Mouse (Mus musculus) CH12.LX (cell line): ENCODE measurements at regions not wholly inside any gene's neighbourhood (a gene's known extent, or its start where the extent isn't known, plus 50 kb on each side); places are given as distances from the start of the nearest gene placed in this dataset.

ENCODE experiments used
- DNase-seq: peaks from one replicate; pipeline ENCODE4 v3.0.0-alpha.2; 2013; ENCODE audit errors: extremely low read depth
- H3K27ac ChIP-seq: 2 replicates; pipeline ENCODE4 v1.5.1; 2012; ENCODE audit warnings: low read depth, mild to moderate bottlenecking, control low read depth, moderate library complexity; ENCODE audit not compliant: insufficient read depth
- H3K27me3 ChIP-seq: replicated peaks from 2 replicates; pipeline ENCODE3; 2012; ENCODE audit warnings: inconsistent platforms
- H3K36me3 ChIP-seq, 2 experiments: replicated peaks in 1 of 2; 2 replicates each; pipeline versions ENCODE3 to v1.6.1; 2012; ENCODE audit warnings: inconsistent platforms in 1 of 2, low read length in 1 of 2, mild to moderate bottlenecking in 1 of 2, mixed read lengths in 1 of 2, moderate library complexity in 1 of 2; ENCODE audit not compliant: control insufficient read depth in 1 of 2, insufficient read depth in 1 of 2
- H3K4me1 ChIP-seq, 2 experiments: 2 replicates each; pipeline ENCODE4 v1.6.1; 2012; ENCODE audit warnings: inconsistent platforms in 1 of 2, moderate library complexity in 1 of 2; ENCODE audit not compliant: insufficient read depth in 2 of 2, control insufficient read depth in 1 of 2
- H3K4me2 ChIP-seq: 2 replicates; pipeline ENCODE4 v1.6.1; 2012; ENCODE audit warnings: low read depth, mild to moderate bottlenecking, control low read depth; ENCODE audit not compliant: poor library complexity, insufficient read depth, severe bottlenecking
- H3K4me3 ChIP-seq, 3 experiments: fragments of 150-350 bp in 1 of 3; sonication (generic) in 1 of 3; replicated peaks in 1 of 3; 2 replicates each; pipeline versions ENCODE3 to v1.5.1; 2011 to 2012; ENCODE audit warnings: low read depth in 2 of 3, low read length in 2 of 3, mild to moderate bottlenecking in 2 of 3, moderate library complexity in 2 of 3, control low read depth in 1 of 3, improper control_type of control experiment in 1 of 3, inconsistent platforms in 1 of 3, mixed read lengths in 1 of 3; ENCODE audit not compliant: poor library complexity in 1 of 3
- H3K79me2 ChIP-seq: replicated peaks from 2 replicates; pipeline ENCODE4 v1.6.1; 2012; ENCODE audit warnings: mild to moderate bottlenecking, moderate library complexity; ENCODE audit not compliant: control insufficient read depth, poor library complexity, insufficient read depth, severe bottlenecking; ENCODE audit errors: extremely low read depth
- H3K9ac ChIP-seq: 2 replicates; pipeline ENCODE4 v1.6.1; 2012; ENCODE audit warnings: low read depth, mild to moderate bottlenecking, control low read depth, moderate library complexity; ENCODE audit not compliant: insufficient read depth
- H3K9me3 ChIP-seq: replicated peaks from 2 replicates; pipeline ENCODE3; 2012; ENCODE audit warnings: low read length, inconsistent platforms, mixed read lengths
- CHD2 ChIP-seq: IDR thresholded peaks from 2 replicates; pipeline ENCODE4 v1.6.1; 2011; ENCODE audit warnings: low read length, improper control_type of control experiment
- EP300 ChIP-seq: IDR thresholded peaks from 2 replicates; pipeline ENCODE4 v1.6.1; 2011; ENCODE audit warnings: low read length, improper control_type of control experiment
- ETS1 ChIP-seq: conservative IDR thresholded peaks from 2 replicates; pipeline ENCODE4 v1.6.1; 2012; ENCODE audit warnings: low read depth, mild to moderate bottlenecking, inconsistent platforms, low read length, improper control_type of control experiment, moderate library complexity
- GABPA ChIP-seq: IDR thresholded peaks from 2 replicates; pipeline ENCODE4 v1.6.1; 2012; ENCODE audit warnings: low read depth, low read length, improper control_type of control experiment, inconsistent platforms; ENCODE audit not compliant: insufficient replicate concordance
- IRF4 ChIP-seq: IDR thresholded peaks from 2 replicates; pipeline ENCODE4 v1.6.1; 2014; ENCODE audit warnings: low read depth, mild to moderate bottlenecking, inconsistent platforms, low read length, improper control_type of control experiment
- JUND ChIP-seq: conservative IDR thresholded peaks from 2 replicates; pipeline ENCODE4 v1.6.1; 2011; ENCODE audit warnings: low read depth, low read length, improper control_type of control experiment
- KAT2A ChIP-seq: IDR thresholded peaks from 2 replicates; pipeline ENCODE4 v1.6.1; 2012; ENCODE audit warnings: low read length, improper control_type of control experiment, inconsistent platforms; ENCODE audit not compliant: insufficient replicate concordance
- MAX ChIP-seq: IDR thresholded peaks from 2 replicates; pipeline ENCODE4 v1.6.1; 2011; ENCODE audit warnings: low read length, improper control_type of control experiment
- MEF2A ChIP-seq: IDR thresholded peaks from 2 replicates; pipeline ENCODE4 v1.6.1; 2014; ENCODE audit warnings: low read depth, mild to moderate bottlenecking, inconsistent platforms, low read length, improper control_type of control experiment, borderline replicate concordance
- NELFE ChIP-seq: IDR thresholded peaks from 2 replicates; pipeline ENCODE4 v1.6.1; 2011; ENCODE audit warnings: low read depth, low read length, improper control_type of control experiment
- NRF1 ChIP-seq: IDR thresholded peaks from 2 replicates; pipeline ENCODE4 v1.6.1; 2014; ENCODE audit warnings: low read depth, mild to moderate bottlenecking, inconsistent platforms, low read length, improper control_type of control experiment, moderate library complexity
- SIN3A ChIP-seq: IDR thresholded peaks from 2 replicates; pipeline ENCODE4 v1.6.1; 2012; ENCODE audit warnings: low read length, improper control_type of control experiment, inconsistent platforms
- SMC3 ChIP-seq: IDR thresholded peaks from 2 replicates; pipeline ENCODE4 v1.6.1; 2011; ENCODE audit warnings: low read depth, low read length, improper control_type of control experiment
- TCF12 ChIP-seq: IDR thresholded peaks from 2 replicates; pipeline ENCODE4 v1.6.1; 2014; ENCODE audit warnings: low read depth, mild to moderate bottlenecking, inconsistent platforms, low read length, improper control_type of control experiment
- USF2 ChIP-seq: conservative IDR thresholded peaks from 2 replicates; pipeline ENCODE4 v1.6.1; 2011; ENCODE audit warnings: low read depth, low read length, improper control_type of control experiment
- ZC3H11A ChIP-seq: IDR thresholded peaks from 2 replicates; pipeline ENCODE4 v1.6.1; 2012; ENCODE audit warnings: low read depth, mild to moderate bottlenecking, inconsistent platforms, low read length, improper control_type of control experiment
- ZMIZ1 ChIP-seq: IDR thresholded peaks from 2 replicates; pipeline ENCODE4 v1.6.1; 2012; ENCODE audit warnings: low read depth, mild to moderate bottlenecking, inconsistent platforms, low read length, improper control_type of control experiment
- dilution Hi-C: fragments of 300-500 bp; cut with MboI; formaldehyde crosslinking; loops from 2 replicates; pipeline ENCODE4 v1.14.3; 2020; ENCODE audit warnings: low sequenced_read_pairs; ENCODE audit not compliant: extremely low pct_unique_long_range_greater_than_20kb, extremely low pct_ligation_motif_present
- in situ Hi-C: fragments of 300-500 bp; cut with MboI; formaldehyde crosslinking; loops from 3 replicates; pipeline ENCODE4 v1.14.3; 2019; ENCODE audit warnings: low sequenced_read_pairs, low pct_ligation_motif_present, low pct_unique_long_range_greater_than_20kb, mixed read lengths

DNA sequence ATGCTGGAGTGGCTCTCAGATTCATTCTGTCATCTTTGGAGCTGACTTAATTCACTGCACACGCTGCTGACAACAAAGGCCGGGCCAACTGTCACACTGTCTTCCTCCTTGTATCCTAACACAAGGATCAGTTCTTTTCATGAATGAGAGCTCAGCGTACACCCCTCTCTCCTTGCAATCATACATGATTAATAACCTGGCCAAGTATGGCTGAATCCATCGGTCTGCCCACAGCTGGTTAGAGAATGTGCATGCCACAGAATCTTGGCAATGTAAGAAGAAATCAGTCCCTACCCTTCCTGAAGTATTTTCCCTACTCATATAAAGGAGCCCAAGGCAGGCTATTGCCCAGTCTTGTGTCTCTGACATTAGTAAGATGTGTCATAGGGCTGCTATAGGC lies 387.4 kb upstream of the Clint1 start:
- Histone ChIP-seq H3K9me3 (no peaks in the 10 kb centered on the region), H3K27me3 (no peaks in the 10 kb centered on the region), H3K27ac (no peak overlapping the region), H3K4me3 (no peak overlapping the region), H3K36me3 (no peaks in the 10 kb centered on the region), H3K9ac (no peak overlapping the region), H3K4me2 (no peak overlapping the region)
- in situ Hi-C loops: no loop called here
- no peak for DNase-seq
- TF ChIP-seq SIN3A (no peak), KAT2A (no peak), MEF2A (no peak), USF2 (no peak), EP300 (no peak), MAX (no peak), ETS1 (no peak), JUND (no peak), NELFE (no peak)
- TF ChIP-seq, all 38 proteins: peak for 0
- dilution Hi-C loops: no loop called here
- Histone ChIP-seq H3K79me2 (no peaks in the 10 kb centered on the region), H3K4me1 (no peaks in the 10 kb centered on the region)

DNA sequence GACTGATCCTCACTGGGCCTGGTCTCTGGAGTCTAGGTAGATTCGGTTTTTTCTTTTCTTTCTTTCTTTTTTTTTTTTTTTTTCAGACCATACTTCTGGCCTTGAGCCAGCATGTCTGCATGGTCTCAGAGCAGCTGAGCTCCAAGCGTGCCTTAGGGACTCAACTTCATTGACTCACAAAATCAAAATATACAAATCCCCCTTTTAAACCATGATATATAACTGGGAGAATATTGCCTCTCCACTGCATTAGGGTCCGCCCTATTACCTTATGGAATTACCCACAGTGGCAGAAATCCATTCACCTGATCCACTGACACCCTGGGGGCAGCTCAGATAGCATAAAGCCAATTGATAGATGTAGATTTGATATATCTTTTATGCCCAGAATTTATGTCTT lies 385.5 kb upstream of the Clint1 start:
- Histone ChIP-seq H3K9me3 (no peaks in the 10 kb centered on the region), H3K27me3 (peaks cover under 1% of the 10 kb centered on the region), H3K9ac (no peak overlapping the region), H3K36me3 (no peaks in the 10 kb centered on the region), H3K27ac (no peak overlapping the region), H3K79me2 (no peaks in the 10 kb centered on the region)
- dilution Hi-C loops: no loop called here
- TF ChIP-seq ZMIZ1 (no peak), MAX (no peak), GABPA (no peak), SIN3A (no peak), SMC3 (no peak), ZC3H11A (no peak), CHD2 (no peak), IRF4 (no peak), NRF1 (no peak), TCF12 (no peak)
- TF ChIP-seq, all 38 proteins: peak for 0
- Histone ChIP-seq H3K4me2 (no peak overlapping the region), H3K4me3 (no peak overlapping the region), H3K4me1 (no peaks in the 10 kb centered on the region)
- in situ Hi-C loops: no loop called here
- DNase-seq: no peak
